Mouse (Mus musculus): ENCODE data around the gene Opn3. TPM values are rescaled to one million over a fixed set of nuclear protein-coding genes. Genes with fewer than 3 reads are reported as not detected.

Gene Opn3
- total RNA-seq (2022), result 10 to 100 TPM in 2 of 4 experiments, 1 to 10 TPM in 2; 7.7 to 16.8 (median 11.3) TPM

- peak; percentile 99 for DNase-seq
Measured at GRCm38 (mm10) chr1:175692246-175692996, at the start of gene Opn3, which contains the start of gene Chml. TSS of gene Opn3 (minus strand) at chr1:175692776. TSS of gene Chml (minus strand) at chr1:175692901.

GRCm38 (mm10) chr1:175725771-175726170 lies 33.2 kb upstream of the Opn3 start:
- DNase-seq, result no peak

- DNase-seq, result peak; percentile 54
Measured at GRCm38 (mm10) chr1:175716832-175717231, 24.3 kb upstream of the Opn3 start.

GRCm38 (mm10) chr1:175712338-175712909 lies 19.8 kb upstream of the Opn3 start:
- DNase-seq, result peak; percentile 45

GRCm38 (mm10) chr1:175708013-175708412 lies 15.4 kb upstream of the Opn3 start:
- DNase-seq, result no peak

GRCm38 (mm10) chr1:175707599-175707998 lies 15.0 kb upstream of the Opn3 start:
- DNase-seq, result no peak

- DNase-seq, result no peak
Measured at GRCm38 (mm10) chr1:175701145-175701544, 8.6 kb upstream of the Opn3 start.

GRCm38 (mm10) chr1:175699796-175700195 lies 7.2 kb upstream of the Opn3 start:
- no peak for DNase-seq

- no peak for DNase-seq
Measured at GRCm38 (mm10) chr1:175699375-175699774, 6.8 kb upstream of the Opn3 start.

- DNase-seq, result no peak
Measured at GRCm38 (mm10) chr1:175698293-175698692, 5.7 kb upstream of the Opn3 start, which contains the start of gene Wdr64. TSS of gene Wdr64 (plus strand) at chr1:175698593.

GRCm38 (mm10) chr1:175693429-175693960 lies 919 bp upstream of the Opn3 start:
- no peak for DNase-seq

GRCm38 (mm10) chr1:175692997-175693361 lies 403 bp upstream of the Opn3 start:
- no peak for DNase-seq

- no peak for DNase-seq
Measured at GRCm38 (mm10) chr1:175691686-175692245, 810 bp downstream of the Opn3 start.

GRCm38 (mm10) chr1:175680995-175681394 lies 11.6 kb downstream of the Opn3 start:
- DNase-seq, result no peak

GRCm38 (mm10) chr1:175677459-175677858 lies 15.1 kb downstream of the Opn3 start:
- no peak for DNase-seq

GRCm38 (mm10) chr1:175675116-175675515 lies 17.5 kb downstream of the Opn3 start:
- DNase-seq, result no peak

- DNase-seq, result no peak
Measured at GRCm38 (mm10) chr1:175673563-175674325, 18.8 kb downstream of the Opn3 start.

GRCm38 (mm10) chr1:175671626-175672025 lies 20.9 kb downstream of the Opn3 start:
- no peak for DNase-seq

- no peak for DNase-seq
Measured at GRCm38 (mm10) chr1:175670042-175670441, 22.5 kb downstream of the Opn3 start.

- no peak for DNase-seq
Measured at GRCm38 (mm10) chr1:175669456-175669855, 23.1 kb downstream of the Opn3 start.

- no peak for DNase-seq
Measured at GRCm38 (mm10) chr1:175668666-175669405, 23.7 kb downstream of the Opn3 start.

- DNase-seq, result no peak
Measured at GRCm38 (mm10) chr1:175659900-175660299, 32.7 kb downstream of the Opn3 start.
